Mouse (Mus musculus) forebrain, embryonic 15.5 days (tissue): ENCODE results near the gene Rapgef1. TPM values are rescaled to one million over a fixed set of nuclear protein-coding genes. Genes with fewer than 3 reads are reported as not detected.
"Not testable (repeated sequence)": the region's sequence is repeated elsewhere in the genome, so short reads cannot be mapped to it uniquely, and the experiment has no call there.

Source experiments
- ATAC-seq: fragments of 200-750 bp; cut with Nextera tagmentation; replicated peaks from 2 replicates; pipeline ENCODE4 v1.8.0; 2017; ENCODE audit warnings: mild to moderate bottlenecking, moderate TSS enrichment, moderate library complexity
- H3K27ac ChIP-seq: fragments of 300-500 bp; sonication (generic); replicated peaks from 2 replicates; pipeline ENCODE4 v1.5.1; 2015; ENCODE audit warnings: mild to moderate bottlenecking, inconsistent platforms
- H3K27me3 ChIP-seq: fragments of 300-500 bp; sonication (generic); 2 replicates; pipeline ENCODE4 v1.6.1; 2015; ENCODE audit warnings: inconsistent platforms
- H3K36me3 ChIP-seq: fragments of 300-500 bp; sonication (generic); 2 replicates; pipeline ENCODE4 v1.6.1; 2015; ENCODE audit warnings: mild to moderate bottlenecking, inconsistent platforms
- H3K4me1 ChIP-seq: fragments of 300-500 bp; sonication (generic); 2 replicates; pipeline ENCODE4 v1.6.1; 2015; ENCODE audit warnings: inconsistent platforms
- H3K4me2 ChIP-seq: fragments of 300-500 bp; sonication (generic); replicated peaks from 2 replicates; pipeline ENCODE4 v1.6.1; 2015; ENCODE audit warnings: mild to moderate bottlenecking, inconsistent platforms
- H3K4me3 ChIP-seq: fragments of 300-500 bp; sonication (generic); 2 replicates; pipeline ENCODE4 v1.5.1; 2015; ENCODE audit warnings: mild to moderate bottlenecking, inconsistent platforms
- H3K9ac ChIP-seq: fragments of 300-500 bp; sonication (generic); replicated peaks from 2 replicates; pipeline ENCODE4 v1.6.1; 2015; ENCODE audit warnings: mild to moderate bottlenecking, inconsistent platforms
- H3K9me3 ChIP-seq: fragments of 300-500 bp; sonication (generic); 2 replicates; pipeline ENCODE4 v1.6.1; 2016; ENCODE audit warnings: inconsistent platforms
- WGBS: fragments of 180-500 bp; shearing (Covaris S2); methylation state at CpG from one replicate; pipeline ENCODE4 v1.1.7; 2015; ENCODE audit warnings: mixed read lengths; 5-methylcytosine and 5-hydroxymethylcytosine counted together
- polyA plus RNA-seq: library from polyadenylated mRNA; unstranded; fragments of >200 nt; fragmentation: Nextera tagmentation; extraction: Ambion mirVana; gene quantifications from 2 replicates; pipeline ENCODE4 v1.2.1, GENCODE M21; 2015

The Rapgef1 gene
- polyA plus RNA-seq, 1 experiment from 2014 or later = 22.3 TPM

DNA sequence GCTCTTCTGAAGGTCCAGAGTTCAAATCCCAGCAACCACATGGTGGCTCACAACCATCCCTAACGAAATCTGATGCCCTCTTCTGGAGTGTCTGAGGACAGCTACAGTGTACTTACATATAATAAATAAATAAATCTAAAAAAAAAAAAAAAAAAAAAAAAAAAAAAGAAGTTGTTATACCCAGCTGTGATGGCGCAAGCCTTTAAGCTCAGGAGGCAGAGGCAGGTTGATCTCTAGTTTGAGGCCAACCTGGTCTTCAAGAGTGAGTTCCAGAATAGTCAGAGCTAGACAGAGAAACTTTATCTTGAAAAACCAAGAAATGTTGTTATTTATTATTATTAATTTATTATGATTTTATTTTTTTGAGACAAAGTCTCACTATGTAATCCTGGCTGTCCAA lies 161.7 kb downstream of the Rapgef1 start:
- H3K4me2 ChIP-seq, H3K4me1 ChIP-seq, H3K27ac ChIP-seq, ATAC-seq, H3K4me3 ChIP-seq, H3K9ac ChIP-seq, H3K27me3 ChIP-seq, H3K9me3 ChIP-seq: not testable (repeated sequence)
- H3K36me3 ChIP-seq = peaks cover 89% of the 10 kb centered on the region
- 94% methylated on average over 2 of the region's 2 CpGs for WGBS

- ATAC-seq = no peak
- WGBS = 68% methylated on average over 4 of the region's 4 CpGs
- H3K27ac ChIP-seq = no peak overlapping the region
- no peak overlapping the region for H3K9ac ChIP-seq
- H3K4me3 ChIP-seq = no peak overlapping the region
- no peaks in the 10 kb centered on the region for H3K27me3 ChIP-seq
- no peaks in the 10 kb centered on the region for H3K9me3 ChIP-seq
- H3K4me1 ChIP-seq = peaks cover 18% of the 10 kb centered on the region
- peaks cover 59% of the 10 kb centered on the region for H3K36me3 ChIP-seq
- no peak overlapping the region for H3K4me2 ChIP-seq
These were observed 164.8 kb downstream of the Rapgef1 start for GRCm38 (mm10) chr2:29784290-29784689.

GRCm38 (mm10) chr2:29787104-29787917 lies 167.8 kb downstream of the Rapgef1 start, which contains the start of gene Coq4:
Coq4 (plus strand) TSS chr2:29787493.
- ATAC-seq = peak; percentile 90
- no peaks in the 10 kb centered on the region for H3K9me3 ChIP-seq
- H3K4me2 ChIP-seq = peak within 1 kb of the TSS; percentile 85
- H3K36me3 ChIP-seq = peaks cover 42% of the 10 kb centered on the region
- H3K27ac ChIP-seq = peak within 1 kb of the TSS; percentile 86
- peak within 1 kb of the TSS; percentile 73 for H3K9ac ChIP-seq
- no peaks in the 10 kb centered on the region for H3K27me3 ChIP-seq
- H3K4me3 ChIP-seq = peak within 1 kb of the TSS; percentile 66
- peaks cover 18% of the 10 kb centered on the region for H3K4me1 ChIP-seq
- WGBS = 1% methylated on average over 31 of the region's 31 CpGs

DNA sequence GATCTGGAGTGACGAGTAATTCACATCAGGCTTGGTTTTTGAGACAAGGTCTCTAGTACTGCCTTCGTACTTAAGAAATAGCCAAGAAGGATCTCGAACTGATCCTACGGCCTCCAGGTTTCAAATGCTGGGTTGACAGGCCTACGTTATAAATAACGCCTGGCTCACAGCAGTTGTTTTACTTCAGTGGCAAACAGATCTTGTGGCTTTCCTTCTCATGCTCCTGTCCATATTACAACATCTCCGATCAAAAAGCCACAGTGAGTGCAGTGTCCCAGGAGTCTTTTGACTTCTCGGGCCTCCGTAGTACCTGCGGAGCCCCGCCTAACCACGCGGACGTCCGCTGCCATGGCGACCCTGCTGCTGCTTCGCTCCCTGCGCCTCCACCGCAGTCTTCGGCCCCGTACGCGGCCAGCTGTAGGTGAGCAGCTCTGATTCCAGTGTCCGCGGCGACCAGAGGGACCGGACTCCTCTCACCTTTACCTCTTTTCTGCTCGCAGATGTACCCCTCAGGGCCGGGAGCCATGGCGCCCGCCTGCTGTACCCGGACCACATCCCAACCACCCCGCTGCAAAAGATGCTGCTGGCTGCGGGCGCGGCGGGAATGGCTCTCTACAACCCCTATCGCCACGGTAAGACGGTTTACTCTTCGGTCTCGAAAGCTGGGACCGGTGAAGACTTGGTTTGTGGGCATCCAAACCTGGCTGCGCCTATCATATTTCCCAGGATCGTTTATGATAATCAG lies 168.6 kb downstream of the Rapgef1 start, which contains the start of gene Trub2:
TSS of gene Trub2 (minus strand) at position 566 of the 745 bp plus-strand sequence.
- H3K4me1 ChIP-seq = peaks cover 18% of the 10 kb centered on the region
- peak within 1 kb of the TSS; percentile 86 for H3K27ac ChIP-seq
- peak within 1 kb of the TSS; percentile 85 for H3K4me2 ChIP-seq
- ATAC-seq = peak; percentile 86
- H3K27me3 ChIP-seq = no peaks in the 10 kb centered on the region
- H3K9ac ChIP-seq = peak within 1 kb of the TSS; percentile 73
- WGBS = under 1% methylated on average over 45 of the region's 45 CpGs
- H3K36me3 ChIP-seq = peaks cover 34% of the 10 kb centered on the region
- peak within 1 kb of the TSS; percentile 66 for H3K4me3 ChIP-seq
- no peaks in the 10 kb centered on the region for H3K9me3 ChIP-seq

Other genes with a start within 250 kb of the Rapgef1 start
- not detected in 2 replicates for gene Gm13420, start 132.0 kb downstream of the Rapgef1 start, polyA plus RNA-seq
- gene Gm13547, start 139.6 kb downstream of the Rapgef1 start, polyA plus RNA-seq = 0.79 TPM in 1 of 2 replicates, not detected in the other
- 28.2 and 31.6 TPM in 2 replicates for gene Coq4, start 167.8 kb downstream of the Rapgef1 start, polyA plus RNA-seq
- 40.6 and 41.7 TPM in 2 replicates for gene Trub2, start 168.8 kb downstream of the Rapgef1 start, polyA plus RNA-seq
- 30.1 and 31.8 TPM in 2 replicates for gene Slc27a4, start 182.9 kb downstream of the Rapgef1 start, polyA plus RNA-seq
- gene Urm1, start 200.4 kb downstream of the Rapgef1 start, polyA plus RNA-seq = 19.2 and 21.2 TPM in 2 replicates
- gene Cercam, start 249.4 kb downstream of the Rapgef1 start, polyA plus RNA-seq = 6.8 and 7.2 TPM in 2 replicates